Mouse (Mus musculus) heart, postnatal 0 days (tissue): Measurements from ENCODE around the gene Lin7a. TPM values are rescaled to one million over a fixed set of nuclear protein-coding genes. Genes with fewer than 3 reads are reported as not detected.

ENCODE experiments used
- ATAC-seq: fragments of 200-750 bp; cut with Nextera tagmentation; 2 replicates; pipeline ENCODE4 v1.8.0; 2017; ENCODE audit warnings: low read depth, moderate number of reproducible peaks, moderate library complexity; ENCODE audit not compliant: insufficient read depth
- DNase-seq: peaks from one replicate; pipeline ENCODE4 v3.0.0-alpha.2; 2016; ENCODE audit warnings: low spot score
- H3K27ac ChIP-seq: fragments of 300-500 bp; sonication (generic); 2 replicates; pipeline ENCODE4 v1.5.1; 2014; ENCODE audit warnings: low read depth, mild to moderate bottlenecking
- H3K27me3 ChIP-seq: fragments of 300-500 bp; sonication (generic); 2 replicates; pipeline ENCODE4 v1.6.1; 2014; ENCODE audit warnings: low read length, mixed read lengths; ENCODE audit not compliant: control insufficient read depth, insufficient read depth
- H3K36me3 ChIP-seq: fragments of 300-500 bp; sonication (generic); replicated peaks from 2 replicates; pipeline ENCODE4 v1.6.1; 2014; ENCODE audit warnings: low read length, mixed read lengths; ENCODE audit not compliant: control insufficient read depth, insufficient read depth
- H3K4me1 ChIP-seq: fragments of 300-500 bp; sonication (generic); 2 replicates; pipeline ENCODE4 v1.6.1; 2014; ENCODE audit warnings: antibody characterized with exemption; ENCODE audit not compliant: control insufficient read depth, insufficient read depth
- H3K4me2 ChIP-seq: fragments of 300-500 bp; sonication (generic); 2 replicates; pipeline ENCODE4 v1.6.1; 2014; ENCODE audit warnings: low read depth, mild to moderate bottlenecking, low read length, moderate library complexity
- H3K4me3 ChIP-seq: fragments of 300-500 bp; sonication (generic); 2 replicates; pipeline ENCODE4 v1.5.1; 2014; ENCODE audit warnings: low read depth, low read length
- H3K9ac ChIP-seq: fragments of 300-500 bp; sonication (generic); replicated peaks from 2 replicates; pipeline ENCODE4 v1.6.1; 2014; ENCODE audit warnings: low read depth, low read length, mixed read lengths
- H3K9me3 ChIP-seq: fragments of 300-500 bp; sonication (generic); replicated peaks from 2 replicates; pipeline ENCODE4 v1.6.1; 2016; ENCODE audit warnings: low read length; ENCODE audit not compliant: control insufficient read depth
- CTCF ChIP-seq: IDR thresholded peaks from 2 replicates; pipeline ENCODE4 v1.5.1; 2016; ENCODE audit warnings: antibody characterized with exemption, control low read depth, low read depth
- EP300 ChIP-seq: IDR thresholded peaks from 2 replicates; pipeline ENCODE4 v1.6.1; 2016; ENCODE audit warnings: antibody characterized with exemption, low read depth
- WGBS: fragments of 180-500 bp; shearing (Covaris S2); extraction: QIAGEN DNeasy Blood & Tissue Kit; methylation state at CpG from one replicate; pipeline ENCODE4 v1.1.7; 2014; 5-methylcytosine and 5-hydroxymethylcytosine counted together
- polyA plus RNA-seq: library from polyadenylated mRNA; unstranded; fragments of >200 nt; fragmentation: Nextera tagmentation; extraction: Ambion mirVana; gene quantifications from 2 replicates; pipeline ENCODE4 v1.2.1, GENCODE M21; 2015
- total RNA-seq: library from RNA; depleted of rRNA; stranded (reverse); fragments of >200 nt; gene quantifications from 2 replicates; pipeline ENCODE4 v1.2.3, GENCODE M21; 2014; ENCODE audit warnings: low replicate concordance

The Lin7a gene
- total and polyA plus RNA-seq, 2 experiments from 2014 or later, result 1.00 to 8.2 TPM

DNA sequence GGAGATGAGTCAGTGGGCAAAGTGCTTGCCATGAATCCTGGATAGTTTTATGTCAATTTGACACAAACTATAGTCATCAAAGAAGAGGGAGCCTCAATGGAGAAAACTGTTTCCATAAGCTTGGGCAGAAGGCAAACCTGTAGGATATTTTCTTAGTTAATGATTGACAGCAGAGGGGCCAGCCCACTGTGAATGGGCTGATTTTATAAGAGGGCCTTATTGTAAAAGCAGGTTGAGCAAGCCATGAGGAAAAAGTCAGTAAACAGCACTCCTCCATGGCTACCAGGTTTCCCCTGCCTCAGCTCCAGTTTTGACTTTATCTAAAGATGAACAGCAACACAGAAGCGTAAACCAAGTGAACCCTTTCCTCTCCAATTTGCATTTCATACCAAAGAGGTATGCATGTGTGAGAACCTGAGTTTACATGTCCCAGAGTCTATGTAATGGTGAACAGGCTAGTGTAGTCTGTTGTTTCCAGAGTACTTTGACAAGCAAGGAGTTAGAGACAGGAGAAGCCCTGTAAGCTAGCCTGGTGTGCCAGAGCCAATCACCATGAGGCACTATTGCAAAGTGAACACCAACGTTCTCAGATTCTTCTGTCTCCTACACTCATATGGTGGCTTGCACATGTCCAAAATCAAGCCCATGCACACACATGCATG is 29.2 kb downstream of the Lin7a start:
- ATAC-seq (no peak), DNase-seq (no peak)
- Histone ChIP-seq H3K9ac (no peak overlapping the region), H3K4me3 (no peak overlapping the region), H3K4me1 (no peaks in the 10 kb centered on the region), H3K27me3 (no peaks in the 10 kb centered on the region), H3K36me3 (no peaks in the 10 kb centered on the region), H3K27ac (no peak overlapping the region), H3K4me2 (no peak overlapping the region), H3K9me3 (no peaks in the 10 kb centered on the region)
- TF ChIP-seq CTCF, result no peak
- TF ChIP-seq EP300, result no peak
- whole genome bisulfite sequencing, result 70% methylated on average over 2 of the region's 2 CpGs

DNA sequence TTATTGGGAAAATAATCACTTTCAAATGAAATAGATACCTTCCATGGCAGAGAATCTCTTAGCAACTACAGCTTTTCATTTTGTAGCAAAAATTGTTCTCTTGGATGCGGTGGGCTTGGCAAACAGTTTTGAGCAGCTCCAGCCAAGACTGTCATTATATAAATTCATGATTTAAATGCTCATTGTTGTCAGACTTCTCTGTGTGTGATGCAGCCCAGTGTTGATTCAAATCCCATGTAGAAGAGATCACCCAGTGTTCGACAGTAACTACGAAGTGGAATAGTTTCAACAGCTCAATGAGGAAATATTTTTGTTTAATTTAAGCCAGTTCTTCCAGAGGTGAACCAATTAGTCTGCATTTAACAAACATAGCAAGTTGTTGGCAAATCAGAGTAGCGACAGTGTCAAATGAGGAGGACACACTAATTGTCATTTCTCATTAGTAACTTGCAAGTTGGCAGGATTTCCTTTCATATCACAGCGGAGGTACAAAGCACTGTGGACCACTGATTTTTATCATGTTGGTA is 39.5 kb downstream of the Lin7a start:
- Histone ChIP-seq H3K36me3 (no peaks in the 10 kb centered on the region), H3K4me3 (no peak overlapping the region), H3K4me2 (no peak overlapping the region), H3K9me3 (no peaks in the 10 kb centered on the region), H3K9ac (no peak overlapping the region), H3K4me1 (no peaks in the 10 kb centered on the region), H3K27me3 (no peaks in the 10 kb centered on the region), H3K27ac (no peak overlapping the region)
- no peak for DNase-seq
- TF ChIP-seq CTCF (no peak), EP300 (no peak)
- ATAC-seq, result no peak
- WGBS, result 82% methylated on average over 5 of the region's 5 CpGs

DNA sequence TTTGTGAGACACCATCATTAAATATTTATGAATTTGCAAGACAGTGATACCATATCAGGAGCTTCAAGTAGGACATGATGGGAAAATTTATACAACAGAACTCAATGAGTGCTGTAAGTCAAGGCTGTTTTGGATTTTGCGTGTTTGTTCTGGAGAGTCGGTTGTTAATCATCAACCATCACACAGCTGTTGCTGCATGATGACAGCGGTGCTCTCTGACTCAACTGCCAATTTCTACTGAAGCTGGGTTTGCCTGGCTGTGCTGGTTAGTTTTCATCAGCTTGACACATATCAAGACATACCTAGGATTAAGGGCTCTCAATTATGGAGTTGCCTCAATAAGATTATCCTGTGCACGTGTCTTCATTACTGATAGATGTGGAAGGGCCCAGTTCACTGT is 41.1 kb downstream of the Lin7a start:
- no peaks in the 10 kb centered on the region for H3K9me3 ChIP-seq
- no peak overlapping the region for H3K4me2 ChIP-seq
- no peak for DNase-seq
- H3K36me3 ChIP-seq, result no peaks in the 10 kb centered on the region
- no peaks in the 10 kb centered on the region for H3K27me3 ChIP-seq
- no peak overlapping the region for H3K27ac ChIP-seq
- TF ChIP-seq EP300, result no peak
- no peak for TF ChIP-seq CTCF
- no peaks in the 10 kb centered on the region for H3K4me1 ChIP-seq
- ATAC-seq, result no peak
- no peak overlapping the region for H3K9ac ChIP-seq
- H3K4me3 ChIP-seq, result no peak overlapping the region
- WGBS, result 79% methylated on average over 4 of the region's 4 CpGs

DNA sequence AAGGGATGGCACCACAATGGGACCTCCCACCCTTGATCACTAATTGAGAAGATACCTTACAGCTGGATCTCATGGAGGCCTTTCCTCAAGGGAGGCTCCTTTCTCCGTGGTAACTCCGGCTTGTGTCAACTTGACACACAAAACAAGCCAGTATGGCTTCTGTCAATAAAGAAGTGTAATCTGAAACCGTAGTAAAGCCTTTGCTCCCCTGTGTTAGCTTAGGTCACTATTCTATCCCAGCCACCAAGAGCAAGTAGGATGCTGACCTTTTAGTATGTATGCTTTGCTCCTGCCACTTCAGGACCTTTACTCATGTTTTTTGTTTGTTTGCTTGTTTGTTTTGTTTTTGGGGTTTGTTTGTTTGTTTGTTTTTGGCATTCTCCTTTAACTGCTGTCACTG is 41.9 kb downstream of the Lin7a start:
- WGBS, result 48% methylated on average over 3 of the region's 3 CpGs
- H3K27ac ChIP-seq, result no peak overlapping the region
- no peak overlapping the region for H3K9ac ChIP-seq
- DNase-seq, result no peak
- TF ChIP-seq CTCF, result no peak
- no peak for TF ChIP-seq EP300
- H3K36me3 ChIP-seq, result no peaks in the 10 kb centered on the region
- H3K4me2 ChIP-seq, result no peak overlapping the region
- H3K4me3 ChIP-seq, result no peak overlapping the region
- no peaks in the 10 kb centered on the region for H3K27me3 ChIP-seq
- no peak for ATAC-seq
- no peaks in the 10 kb centered on the region for H3K4me1 ChIP-seq
- no peaks in the 10 kb centered on the region for H3K9me3 ChIP-seq

DNA sequence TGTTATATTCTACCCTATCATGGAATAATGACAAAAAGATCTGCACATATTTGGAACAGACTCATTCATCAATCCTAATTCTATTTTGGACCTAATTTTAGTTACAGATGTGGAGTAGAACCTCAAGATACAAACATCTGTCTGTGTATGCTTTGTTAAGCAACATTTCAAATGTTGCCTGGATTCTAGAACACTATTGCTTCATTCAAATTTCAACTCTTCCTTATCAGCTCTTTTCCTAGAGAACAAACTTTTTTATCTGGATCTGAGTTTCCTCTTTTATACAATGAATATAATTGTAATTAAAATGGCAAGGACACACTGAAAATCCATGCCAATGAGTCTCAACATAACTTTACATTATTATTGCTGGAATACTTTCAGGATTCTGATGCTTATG is 43.8 kb downstream of the Lin7a start:
- no peak for ATAC-seq
- no peak overlapping the region for H3K4me3 ChIP-seq
- no peaks in the 10 kb centered on the region for H3K36me3 ChIP-seq
- DNase-seq, result no peak
- H3K4me2 ChIP-seq, result no peak overlapping the region
- H3K27me3 ChIP-seq, result no peaks in the 10 kb centered on the region
- H3K4me1 ChIP-seq, result no peaks in the 10 kb centered on the region
- no peak overlapping the region for H3K27ac ChIP-seq
- no peak overlapping the region for H3K9ac ChIP-seq
- no peaks in the 10 kb centered on the region for H3K9me3 ChIP-seq
- TF ChIP-seq CTCF (no peak), EP300 (no peak)

DNA sequence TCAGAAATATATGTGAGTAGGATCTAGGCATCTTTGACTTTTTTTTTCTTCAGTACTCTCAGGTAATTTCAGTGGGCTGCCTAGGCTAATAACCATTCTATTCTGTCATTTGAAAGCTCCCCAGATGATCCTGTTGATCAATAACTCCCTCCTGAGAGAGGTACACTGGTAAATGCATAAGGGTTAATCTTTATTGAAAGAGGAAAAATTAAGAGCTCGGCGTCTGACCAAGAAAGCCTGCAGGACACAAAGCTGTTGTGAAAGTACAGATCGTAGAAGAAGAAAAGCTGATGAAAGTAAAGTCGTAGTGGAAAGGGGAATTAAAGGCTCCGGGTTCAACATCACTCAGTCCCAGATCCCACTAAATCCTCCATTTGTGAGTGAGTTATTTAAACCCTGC is 44.2 kb downstream of the Lin7a start:
- WGBS, result 80% methylated on average over 5 of the region's 5 CpGs
- ATAC-seq, result no peak
- Histone ChIP-seq H3K9me3 (no peaks in the 10 kb centered on the region), H3K9ac (no peak overlapping the region), H3K27ac (no peak overlapping the region), H3K36me3 (no peaks in the 10 kb centered on the region), H3K4me2 (no peak overlapping the region), H3K4me3 (no peak overlapping the region), H3K4me1 (no peaks in the 10 kb centered on the region), H3K27me3 (no peaks in the 10 kb centered on the region)
- TF ChIP-seq EP300 (no peak), CTCF (no peak)
- no peak for DNase-seq
